Mouse (Mus musculus): ENCODE measurements at regions not wholly inside any gene's neighbourhood (a gene's known extent, or its start where the extent isn't known, plus 50 kb on each side); places are given as distances from the start of the nearest gene placed in this dataset.

DNA sequence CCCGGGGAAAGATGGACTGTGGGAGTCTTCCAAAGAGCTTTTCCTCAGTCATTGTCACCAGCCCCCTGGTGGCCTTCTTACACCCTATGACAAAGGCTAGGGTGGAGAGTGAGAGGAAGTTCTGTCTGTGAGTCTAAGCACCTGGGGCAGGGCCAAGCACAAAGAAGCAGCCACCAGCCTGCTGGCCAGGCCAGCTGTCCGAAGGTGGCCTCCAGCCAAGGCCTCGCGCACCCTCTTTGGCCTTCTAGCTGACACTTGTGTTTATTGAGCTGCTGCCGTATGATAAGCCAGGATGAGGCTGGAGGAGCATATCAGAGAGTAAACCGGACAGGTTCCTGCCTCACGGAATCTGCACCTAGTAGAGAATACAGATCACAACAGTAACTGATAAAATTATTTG lies 99.0 kb upstream of the Cacna1e start:
- 15% methylated on average over 7 of the region's 7 CpGs for WGBS
- no peak overlapping the region for H3K27ac ChIP-seq
- no peak overlapping the region for H3K9ac ChIP-seq (ENCODE audit: low read depth, low read length)

DNA sequence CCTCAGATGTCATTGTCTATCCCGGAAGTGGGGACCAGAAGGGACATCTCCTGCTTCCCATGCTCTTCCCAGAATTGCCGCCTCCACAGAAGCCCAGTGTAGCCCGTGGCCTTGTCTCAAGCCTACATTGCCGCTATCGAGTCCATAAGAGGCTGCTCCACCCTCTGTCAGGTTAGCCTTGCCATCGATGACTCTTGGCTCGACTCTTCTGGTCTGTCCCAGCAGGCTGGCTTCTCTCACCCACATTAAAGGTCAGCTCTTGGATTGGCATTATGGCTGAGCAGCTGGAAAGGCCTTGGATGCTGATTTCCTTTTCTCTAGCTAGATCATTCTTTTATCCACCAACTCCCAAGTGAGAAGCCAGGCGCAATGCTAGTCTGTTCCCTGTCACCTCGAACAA lies 98.5 kb upstream of the Cacna1e start:
- intact Hi-C loops (cut with DNase I), result no loop called here
- Histone ChIP-seq H3K4me3 (no peak overlapping the region), H3K79me2 (replicated peaks; ENCODE audit: control insufficient read depth, insufficient read depth, low read length) (no peaks in the 10 kb centered on the region), H3K36me3 (ENCODE audit: control insufficient read depth, insufficient read depth, low read length) (no peaks in the 10 kb centered on the region), H3K27ac (no peak overlapping the region), H3K9ac (ENCODE audit: low read depth, low read length) (no peak overlapping the region), H3K4me1 (ENCODE audit: control insufficient read depth, insufficient read depth, low read length) (no peaks in the 10 kb centered on the region), H3K27me3 (ENCODE audit: control insufficient read depth, insufficient read depth, low read length) (no peaks in the 10 kb centered on the region)
- TF ChIP-seq CTCF (IDR thresholded peaks at IDR 0.05), result no peak
- no peak for TF ChIP-seq POLR2A (IDR thresholded peaks at IDR 0.05; ENCODE audit: insufficient read depth, low read depth, low read length)
- TF ChIP-seq EP300 (IDR thresholded peaks at IDR 0.05; ENCODE audit: insufficient read depth, low read depth, low read length), result no peak
- 84% methylated on average over 9 of the region's 9 CpGs for whole genome bisulfite sequencing
- DNase-seq, result no peak

More for the DNA sequence above, 99.0 kb upstream of the Cacna1e start:
- H3K4me1 ChIP-seq (ENCODE audit: control insufficient read depth, insufficient read depth, low read length), result no peaks in the 10 kb centered on the region
- peak; percentile 67 to 74 for DNase-seq
- H3K36me3 ChIP-seq (ENCODE audit: control insufficient read depth, insufficient read depth, low read length), result no peaks in the 10 kb centered on the region
- TF ChIP-seq CTCF (IDR thresholded peaks at IDR 0.05), result peak; percentile 38
- TF ChIP-seq POLR2A (IDR thresholded peaks at IDR 0.05; ENCODE audit: insufficient read depth, low read depth, low read length), result no peak
- intact Hi-C loops (cut with DNase I), result no loop called here
- H3K27me3 ChIP-seq (ENCODE audit: control insufficient read depth, insufficient read depth, low read length), result no peaks in the 10 kb centered on the region
- H3K79me2 ChIP-seq (replicated peaks; ENCODE audit: control insufficient read depth, insufficient read depth, low read length), result no peaks in the 10 kb centered on the region
- H3K4me3 ChIP-seq, result no peak overlapping the region

DNA sequence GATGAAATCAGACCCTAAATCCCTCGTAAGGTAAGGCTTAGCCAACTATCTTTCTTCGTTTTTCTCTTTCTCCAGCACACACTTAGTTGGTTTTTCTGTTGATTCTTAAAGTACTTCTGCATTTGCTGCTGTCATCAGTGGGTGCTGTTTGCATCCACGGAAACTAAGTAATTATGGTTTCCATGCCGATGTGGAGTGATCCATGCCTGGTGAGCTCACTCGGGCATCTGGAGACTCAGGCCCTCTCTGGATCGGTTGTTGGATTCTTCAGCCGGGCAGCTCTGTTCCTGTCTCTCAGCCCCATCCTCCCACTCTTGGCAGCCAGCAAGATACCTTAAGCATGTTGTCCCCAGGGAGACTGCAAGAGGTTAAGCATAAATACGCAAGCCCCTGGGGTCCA lies 97.4 kb upstream of the Cacna1e start:
- no peak for DNase-seq
- no peak overlapping the region for H3K9ac ChIP-seq (ENCODE audit: low read depth, low read length)
- H3K4me1 ChIP-seq (ENCODE audit: control insufficient read depth, insufficient read depth, low read length), result no peaks in the 10 kb centered on the region
- 70% methylated on average over 8 of the region's 8 CpGs for WGBS
- no peaks in the 10 kb centered on the region for H3K36me3 ChIP-seq (ENCODE audit: control insufficient read depth, insufficient read depth, low read length)
- H3K27ac ChIP-seq, result no peak overlapping the region
- no peak overlapping the region for H3K4me3 ChIP-seq
- H3K27me3 ChIP-seq (ENCODE audit: control insufficient read depth, insufficient read depth, low read length), result no peaks in the 10 kb centered on the region
- no peaks in the 10 kb centered on the region for H3K79me2 ChIP-seq (replicated peaks; ENCODE audit: control insufficient read depth, insufficient read depth, low read length)
- intact Hi-C loops (cut with DNase I), result no loop called here
- no peak for TF ChIP-seq EP300 (IDR thresholded peaks at IDR 0.05; ENCODE audit: insufficient read depth, low read depth, low read length)
- no peak for TF ChIP-seq POLR2A (IDR thresholded peaks at IDR 0.05; ENCODE audit: insufficient read depth, low read depth, low read length)
- TF ChIP-seq CTCF (IDR thresholded peaks at IDR 0.05), result no peak

DNA sequence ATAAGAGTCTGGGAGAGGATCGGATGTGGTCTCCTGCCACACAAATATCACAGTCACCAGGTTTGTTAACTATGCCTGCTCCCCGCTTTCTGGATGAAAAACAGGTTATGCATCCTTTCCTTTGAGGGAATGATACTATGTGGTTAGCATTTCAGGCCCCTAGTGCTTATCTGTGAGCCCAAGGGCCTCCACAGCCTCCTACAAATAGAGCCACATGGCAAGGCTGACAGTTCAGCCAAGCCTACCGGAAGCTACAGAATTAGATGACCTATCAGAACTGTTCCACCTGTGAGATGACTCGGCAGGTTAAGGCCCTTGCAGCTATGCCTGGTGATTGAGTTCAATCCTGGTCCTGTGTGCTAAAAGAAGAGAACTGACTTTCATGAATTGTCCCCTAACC lies 91.4 kb upstream of the Cacna1e start:
- intact Hi-C loops (cut with DNase I), result no loop called here
- 74% methylated on average over 4 of the region's 4 CpGs for WGBS
- DNase-seq, result no peak
- Histone ChIP-seq H3K27ac (no peak overlapping the region), H3K4me1 (ENCODE audit: control insufficient read depth, insufficient read depth, low read length) (no peaks in the 10 kb centered on the region), H3K4me3 (no peak overlapping the region), H3K36me3 (ENCODE audit: control insufficient read depth, insufficient read depth, low read length) (no peaks in the 10 kb centered on the region), H3K79me2 (replicated peaks; ENCODE audit: control insufficient read depth, insufficient read depth, low read length) (no peaks in the 10 kb centered on the region), H3K27me3 (ENCODE audit: control insufficient read depth, insufficient read depth, low read length) (no peaks in the 10 kb centered on the region), H3K9ac (ENCODE audit: low read depth, low read length) (no peak overlapping the region)
- no peak for TF ChIP-seq POLR2A (IDR thresholded peaks at IDR 0.05; ENCODE audit: insufficient read depth, low read depth, low read length)
- no peak for TF ChIP-seq EP300 (IDR thresholded peaks at IDR 0.05; ENCODE audit: insufficient read depth, low read depth, low read length)
- no peak for TF ChIP-seq CTCF (IDR thresholded peaks at IDR 0.05)

DNA sequence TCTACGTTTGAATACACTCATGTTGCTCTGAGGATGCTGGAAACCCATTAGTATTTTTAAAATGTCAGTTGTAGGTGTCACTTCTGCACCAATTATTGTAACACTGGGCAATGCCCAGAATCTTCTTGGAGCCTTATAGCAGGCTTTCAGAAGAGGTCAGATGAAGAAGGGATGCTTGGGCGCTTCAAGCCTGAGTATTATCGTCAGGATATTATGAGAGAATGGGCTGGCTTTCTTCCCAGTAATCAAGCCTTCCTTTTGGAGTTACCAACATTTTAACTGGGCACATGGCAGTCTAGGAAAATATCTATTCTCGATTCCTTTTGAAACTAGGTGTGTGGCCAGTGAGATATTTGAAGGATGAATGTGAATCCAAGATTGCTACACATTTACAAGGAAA lies 77.0 kb upstream of the Cacna1e start:
- Histone ChIP-seq H3K27ac (no peak overlapping the region), H3K27me3 (ENCODE audit: control insufficient read depth, insufficient read depth, low read length) (no peaks in the 10 kb centered on the region), H3K36me3 (ENCODE audit: control insufficient read depth, insufficient read depth, low read length) (no peaks in the 10 kb centered on the region), H3K4me3 (no peak overlapping the region), H3K79me2 (replicated peaks; ENCODE audit: control insufficient read depth, insufficient read depth, low read length) (no peaks in the 10 kb centered on the region), H3K4me1 (ENCODE audit: control insufficient read depth, insufficient read depth, low read length) (no peaks in the 10 kb centered on the region), H3K9ac (ENCODE audit: low read depth, low read length) (no peak overlapping the region)
- 45% methylated on average over 4 of the region's 4 CpGs for WGBS
- TF ChIP-seq EP300 (IDR thresholded peaks at IDR 0.05; ENCODE audit: insufficient read depth, low read depth, low read length) (no peak), CTCF (IDR thresholded peaks at IDR 0.05) (no peak), POLR2A (IDR thresholded peaks at IDR 0.05; ENCODE audit: insufficient read depth, low read depth, low read length) (no peak)
- intact Hi-C loops (cut with DNase I), result no loop called here
- no peak for DNase-seq

DNA sequence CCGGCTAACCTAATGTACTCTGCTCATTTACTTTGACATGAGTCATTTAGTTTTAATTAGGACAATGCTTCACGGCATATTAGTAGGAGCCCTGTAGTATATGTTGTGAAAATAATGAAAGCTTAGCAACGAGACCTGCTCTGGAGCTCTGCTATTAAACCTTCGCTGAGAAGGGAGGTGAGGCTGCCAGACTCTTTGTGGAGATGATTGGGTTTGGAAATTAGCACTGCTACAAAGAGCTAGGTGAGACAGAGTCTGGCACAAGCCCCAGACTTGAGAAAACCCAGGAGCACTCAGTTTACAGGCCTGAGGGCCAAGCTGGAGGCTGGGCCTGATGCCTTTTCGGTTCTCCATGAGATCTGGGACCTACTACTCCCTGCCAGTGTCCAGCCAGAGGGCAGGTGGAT lies 72.3 kb upstream of the Cacna1e start:
- TF ChIP-seq CTCF (IDR thresholded peaks at IDR 0.05) (no peak), EP300 (IDR thresholded peaks at IDR 0.05; ENCODE audit: insufficient read depth, low read depth, low read length) (no peak), POLR2A (IDR thresholded peaks at IDR 0.05; ENCODE audit: insufficient read depth, low read depth, low read length) (no peak)
- Histone ChIP-seq H3K9ac (ENCODE audit: low read depth, low read length) (no peak overlapping the region), H3K27me3 (ENCODE audit: control insufficient read depth, insufficient read depth, low read length) (no peaks in the 10 kb centered on the region), H3K36me3 (ENCODE audit: control insufficient read depth, insufficient read depth, low read length) (no peaks in the 10 kb centered on the region), H3K4me3 (no peak overlapping the region), H3K4me1 (ENCODE audit: control insufficient read depth, insufficient read depth, low read length) (no peaks in the 10 kb centered on the region), H3K79me2 (replicated peaks; ENCODE audit: control insufficient read depth, insufficient read depth, low read length) (no peaks in the 10 kb centered on the region), H3K27ac (no peak overlapping the region)
- WGBS, result 74% methylated on average over 5 of the region's 5 CpGs
- intact Hi-C loops (cut with DNase I), result no loop called here
- peak in 1 of 2 experiments; percentile 5 for DNase-seq

All from heart, adult 2 months (tissue).